Mouse (Mus musculus) heart, embryonic 14.5 days (tissue): ENCODE data around the gene Gm14214. TPM values are rescaled to one million over a fixed set of nuclear protein-coding genes. Genes with fewer than 3 reads are reported as not detected.

ENCODE experiments used
- ATAC-seq: fragments of 200-750 bp; cut with Nextera tagmentation; 2 replicates; pipeline ENCODE4 v1.8.0; 2017; ENCODE audit warnings: low read depth, moderate TSS enrichment; ENCODE audit not compliant: insufficient number of reproducible peaks, insufficient read depth, low FRiP score
- H3K27ac ChIP-seq, 2 experiments: fragments of 200-500 bp in 1 of 2; fragments of 300-500 bp in 1 of 2; sonication (generic) in 1 of 2; replicated peaks in 1 of 2; 2 replicates each; pipeline ENCODE4 v1.5.1; 2012 to 2014; ENCODE audit warnings: low read depth in 2 of 2, low read length in 2 of 2, control low read depth in 1 of 2, mild to moderate bottlenecking in 1 of 2, mixed read lengths in 1 of 2; ENCODE audit not compliant: control insufficient read depth in 1 of 2, insufficient read depth in 1 of 2
- H3K27me3 ChIP-seq: fragments of 300-500 bp; sonication (generic); 2 replicates; pipeline ENCODE4 v1.6.1; 2014; ENCODE audit warnings: mild to moderate bottlenecking, low read length, control low read depth; ENCODE audit not compliant: control insufficient read depth, insufficient read depth
- H3K36me3 ChIP-seq: fragments of 300-500 bp; sonication (generic); 2 replicates; pipeline ENCODE4 v1.6.1; 2014; ENCODE audit warnings: mild to moderate bottlenecking, control low read depth, low read length, mixed read lengths; ENCODE audit not compliant: control insufficient read depth, insufficient read depth
- H3K4me1 ChIP-seq, 2 experiments: fragments of 200-500 bp in 1 of 2; fragments of 300-500 bp in 1 of 2; sonication (generic) in 1 of 2; 2 replicates each; pipeline ENCODE4 v1.6.1; 2012 to 2014; ENCODE audit warnings: low read length in 2 of 2, control low read depth in 1 of 2, mixed read lengths in 1 of 2; ENCODE audit not compliant: control insufficient read depth in 2 of 2, insufficient read depth in 2 of 2
- H3K4me2 ChIP-seq: fragments of 300-500 bp; sonication (generic); 2 replicates; pipeline ENCODE4 v1.6.1; 2014; ENCODE audit warnings: mild to moderate bottlenecking, low read length
- H3K4me3 ChIP-seq, 2 experiments: fragments of 200-500 bp in 1 of 2; fragments of 300-500 bp in 1 of 2; sonication (generic) in 1 of 2; 2 replicates each; pipeline ENCODE4 v1.5.1; 2012 to 2014; ENCODE audit warnings: low read length in 2 of 2, mild to moderate bottlenecking in 2 of 2, control low read depth in 1 of 2, low read depth in 1 of 2, moderate library complexity in 1 of 2; ENCODE audit not compliant: control insufficient read depth in 1 of 2, insufficient read depth in 1 of 2
- H3K9ac ChIP-seq: fragments of 300-500 bp; sonication (generic); 2 replicates; pipeline ENCODE4 v1.6.1; 2014; ENCODE audit warnings: mild to moderate bottlenecking, low read length
- H3K9me3 ChIP-seq: fragments of 300-500 bp; sonication (generic); 2 replicates; pipeline ENCODE4 v1.6.1; 2016; ENCODE audit warnings: low read length, control low read depth; ENCODE audit not compliant: control insufficient read depth
- WGBS: fragments of 180-500 bp; shearing (Covaris S2); extraction: QIAGEN DNeasy Blood & Tissue Kit; methylation state at CpG from one replicate; pipeline ENCODE4 v1.1.7; 2014; 5-methylcytosine and 5-hydroxymethylcytosine counted together
- polyA plus RNA-seq: library from polyadenylated mRNA; unstranded; fragments of >200 nt; fragmentation: Nextera tagmentation; extraction: Ambion mirVana; gene quantifications from 2 replicates; pipeline ENCODE4 v1.2.1, GENCODE M21; 2014

The Gm14214 gene
- polyA plus RNA-seq, 1 experiment from 2014 or later: not detected

- H3K27me3 ChIP-seq: no peaks in the 10 kb centered on the region
These were observed 46.4 kb downstream of the Gm14214 start for GRCm38 (mm10) chr2:154723473-154723872.

GRCm38 (mm10) chr2:154720315-154720714, 49.5 kb downstream of the Gm14214 start:
- WGBS: 75% methylated on average over 2 of the region's 2 CpGs
- H3K9ac ChIP-seq: no peak overlapping the region
- H3K9me3 ChIP-seq: no peaks in the 10 kb centered on the region
- H3K36me3 ChIP-seq: no peaks in the 10 kb centered on the region
- no peaks in the 10 kb centered on the region for H3K27me3 ChIP-seq
- ATAC-seq: no peak
- H3K4me2 ChIP-seq: no peak overlapping the region
- H3K4me1 ChIP-seq: no peaks in the 10 kb centered on the region; a peak in 1 of 4 replicates
- H3K27ac ChIP-seq: no peak overlapping the region
- no peak overlapping the region for H3K4me3 ChIP-seq

More at GRCm38 (mm10) chr2:154723473-154723872, 46.4 kb downstream of the Gm14214 start:
- Histone ChIP-seq H3K4me2 (no peak overlapping the region), H3K9ac (no peak overlapping the region), H3K36me3 (no peaks in the 10 kb centered on the region), H3K9me3 (no peaks in the 10 kb centered on the region), H3K4me3 (no peak overlapping the region), H3K4me1 (no peaks in the 10 kb centered on the region), H3K27ac (no peak overlapping the region)
- WGBS: 87% methylated on average over 4 of the region's 4 CpGs
- ATAC-seq: no peak

Other genes starting within 250 kb of the Gm14214 start
- 0.42 and 0.50 TPM in 2 replicates for gene 1700003F12Rik, start 222.9 kb downstream of the Gm14214 start, polyA plus RNA-seq
- gene Actl10, start 218.3 kb downstream of the Gm14214 start, polyA plus RNA-seq: 0.35 TPM in 1 of 2 replicates, not detected in the other
- gene Necab3, start 211.1 kb downstream of the Gm14214 start, polyA plus RNA-seq: 1.7 and 1.9 TPM in 2 replicates
- 7.2 and 8.6 TPM in 2 replicates for gene E2f1, start 200.1 kb downstream of the Gm14214 start, polyA plus RNA-seq
- 31.8 and 33.7 TPM in 2 replicates for gene Pxmp4, start 166.3 kb downstream of the Gm14214 start, polyA plus RNA-seq
- 0.70 and 1.1 TPM in 2 replicates for gene Zfp341, start 156.7 kb downstream of the Gm14214 start, polyA plus RNA-seq
- gene 4930519P11Rik, start 156.6 kb downstream of the Gm14214 start, polyA plus RNA-seq: not detected in 2 replicates
- gene Chmp4b, start 118.3 kb downstream of the Gm14214 start, polyA plus RNA-seq: 13.0 and 16.6 TPM in 2 replicates
- gene Raly, start 21.1 kb upstream of the Gm14214 start, polyA plus RNA-seq: 32.5 and 54.2 TPM in 2 replicates
- not detected in 2 replicates for gene a, start 21.4 kb upstream of the Gm14214 start, polyA plus RNA-seq
- gene Eif2s2, start 122.9 kb upstream of the Gm14214 start, polyA plus RNA-seq: 67.3 and 72.8 TPM in 2 replicates
- 0.61 and 0.69 TPM in 2 replicates for gene Gm14226, start 248.2 kb upstream of the Gm14214 start, polyA plus RNA-seq